Mouse (Mus musculus): ENCODE results near the gene 5730522E02Rik.

Gene 5730522E02Rik

DNA sequence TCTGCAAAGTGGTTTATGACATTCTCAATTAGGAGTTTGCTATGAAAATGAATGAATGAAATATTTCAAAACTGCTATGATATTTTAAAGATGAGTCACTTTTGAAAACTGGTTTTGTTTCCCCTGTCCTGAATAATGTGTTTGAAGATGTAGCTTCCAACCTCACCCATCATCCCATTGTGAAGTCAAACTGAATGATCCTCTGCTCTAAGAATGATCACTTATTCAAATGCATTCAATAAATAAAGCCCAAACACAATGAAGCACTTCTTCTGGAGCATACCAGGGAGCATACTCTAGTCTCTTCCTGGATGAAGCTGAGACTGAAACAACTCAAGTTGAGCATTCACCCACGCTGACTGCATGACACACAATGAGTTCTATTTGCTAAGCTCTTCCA lies 438.3 kb downstream of the 5730522E02Rik start:
- DNase-seq, result no peak

DNA sequence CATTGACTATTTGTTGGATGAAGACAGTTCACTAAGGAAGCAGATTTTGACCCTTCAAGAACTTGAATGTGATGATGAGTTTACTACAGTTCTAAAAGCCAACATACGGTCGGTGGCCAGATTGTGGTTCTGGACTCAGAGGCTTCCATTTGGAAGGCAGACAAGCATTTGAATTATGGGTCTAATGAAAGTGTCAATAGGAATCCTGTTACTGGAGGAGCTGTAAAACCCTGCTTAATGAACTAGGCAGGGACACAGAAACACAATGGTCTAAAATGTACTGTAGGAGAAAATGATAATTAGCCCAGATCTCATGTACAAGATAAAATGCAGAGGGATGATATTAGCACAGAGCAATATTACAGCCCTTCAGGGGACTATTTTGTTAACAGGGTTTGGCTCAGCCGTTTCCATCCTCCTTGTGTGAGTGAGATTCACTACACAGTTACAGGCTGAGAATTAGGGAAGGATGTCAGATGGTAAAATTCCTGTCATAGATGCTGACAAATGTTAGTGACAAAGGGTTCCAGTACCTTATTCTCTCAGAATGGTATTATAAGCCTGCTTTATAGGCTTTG lies 439.5 kb downstream of the 5730522E02Rik start:
- DNase-seq, result no peak

DNA sequence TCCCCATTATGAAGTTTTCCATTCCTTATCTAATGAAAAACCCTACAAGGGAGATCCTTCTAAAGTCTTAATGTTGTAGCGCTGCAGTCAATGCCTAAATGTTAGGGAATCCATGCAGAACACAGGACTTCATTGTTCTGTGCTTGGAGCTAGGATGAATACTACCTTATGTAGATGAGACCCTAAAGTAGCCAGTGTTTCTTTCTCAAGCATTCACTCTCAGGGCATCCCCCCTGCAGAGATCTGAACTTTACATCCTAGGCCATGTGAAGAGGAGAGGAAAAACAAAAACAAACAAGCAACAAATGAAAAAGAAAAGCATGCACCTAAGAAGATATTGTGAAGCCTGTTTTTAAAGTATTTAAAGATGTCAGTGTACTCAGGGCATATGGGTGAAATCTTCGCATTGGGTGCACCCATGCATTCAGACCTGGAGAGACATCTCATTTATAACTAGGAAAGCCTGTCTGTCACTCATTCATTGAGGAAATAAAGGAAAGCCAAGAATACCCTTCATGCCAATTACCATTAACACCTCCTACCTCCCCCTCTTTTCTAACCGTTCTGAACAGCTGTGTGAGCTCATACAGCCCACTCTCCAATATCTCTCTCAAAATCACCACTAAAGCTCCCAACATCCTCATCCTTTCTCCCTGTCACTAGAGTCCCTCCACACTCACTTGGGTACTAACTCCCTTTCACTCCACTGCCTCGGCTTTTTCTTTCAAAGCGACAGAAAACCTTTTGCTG lies 442.8 kb downstream of the 5730522E02Rik start:
- DNase-seq, result no peak

DNA sequence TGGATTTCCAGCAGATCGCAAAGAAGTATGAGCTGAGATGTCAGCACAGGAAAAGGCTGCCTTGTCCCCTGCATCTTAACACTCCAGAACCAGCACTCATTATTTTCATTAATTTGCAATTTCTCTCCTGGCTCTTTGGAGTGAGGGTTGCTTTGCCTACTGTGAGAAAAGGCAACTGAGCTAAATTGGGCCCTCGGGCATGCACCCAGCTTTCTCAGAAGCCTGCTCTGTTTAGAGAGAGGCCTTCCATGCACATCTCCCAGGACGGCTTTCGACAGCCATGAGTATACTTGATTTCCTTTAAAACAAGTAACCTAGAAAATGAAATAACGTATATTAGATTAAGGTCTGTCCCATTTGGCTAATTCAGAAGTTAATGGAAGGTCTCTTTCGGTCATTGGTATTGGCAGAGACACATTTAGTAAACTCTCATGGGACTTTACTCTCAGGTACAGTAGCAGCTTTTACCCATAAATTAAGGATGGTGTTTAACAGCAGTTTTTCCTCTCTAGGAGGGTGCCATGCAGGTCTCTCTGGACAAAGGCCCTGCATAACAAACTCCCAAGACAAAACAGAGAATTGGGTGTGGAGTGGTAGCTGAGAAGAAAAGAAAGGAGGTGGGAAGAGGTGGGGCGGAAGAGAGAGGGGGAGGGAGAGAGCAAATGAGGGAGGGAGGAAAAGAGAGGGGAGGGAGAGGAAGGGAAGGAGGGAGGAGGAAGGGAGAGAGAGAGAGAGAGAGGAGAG lies 457.2 kb downstream of the 5730522E02Rik start:
- no peak for DNase-seq

DNA sequence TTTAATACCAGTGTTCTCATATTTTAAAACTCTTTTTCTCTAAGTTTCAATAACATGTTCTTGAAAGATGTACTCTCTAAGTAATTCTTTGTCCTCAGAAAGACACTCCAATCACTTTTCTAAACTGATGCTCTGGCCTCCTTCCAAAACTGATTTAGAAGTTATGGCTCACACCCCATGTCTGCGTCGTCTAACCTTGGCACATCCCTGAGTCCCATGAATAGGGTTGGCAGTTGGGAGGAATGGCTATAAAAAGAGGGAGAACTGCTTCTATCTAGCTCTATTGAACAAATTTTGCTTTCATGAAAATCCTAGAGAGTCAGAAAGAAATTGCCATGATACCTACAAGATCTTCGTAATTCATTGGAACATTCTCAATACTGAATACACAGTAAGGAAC lies 458.1 kb downstream of the 5730522E02Rik start:
- no peak for DNase-seq

DNA sequence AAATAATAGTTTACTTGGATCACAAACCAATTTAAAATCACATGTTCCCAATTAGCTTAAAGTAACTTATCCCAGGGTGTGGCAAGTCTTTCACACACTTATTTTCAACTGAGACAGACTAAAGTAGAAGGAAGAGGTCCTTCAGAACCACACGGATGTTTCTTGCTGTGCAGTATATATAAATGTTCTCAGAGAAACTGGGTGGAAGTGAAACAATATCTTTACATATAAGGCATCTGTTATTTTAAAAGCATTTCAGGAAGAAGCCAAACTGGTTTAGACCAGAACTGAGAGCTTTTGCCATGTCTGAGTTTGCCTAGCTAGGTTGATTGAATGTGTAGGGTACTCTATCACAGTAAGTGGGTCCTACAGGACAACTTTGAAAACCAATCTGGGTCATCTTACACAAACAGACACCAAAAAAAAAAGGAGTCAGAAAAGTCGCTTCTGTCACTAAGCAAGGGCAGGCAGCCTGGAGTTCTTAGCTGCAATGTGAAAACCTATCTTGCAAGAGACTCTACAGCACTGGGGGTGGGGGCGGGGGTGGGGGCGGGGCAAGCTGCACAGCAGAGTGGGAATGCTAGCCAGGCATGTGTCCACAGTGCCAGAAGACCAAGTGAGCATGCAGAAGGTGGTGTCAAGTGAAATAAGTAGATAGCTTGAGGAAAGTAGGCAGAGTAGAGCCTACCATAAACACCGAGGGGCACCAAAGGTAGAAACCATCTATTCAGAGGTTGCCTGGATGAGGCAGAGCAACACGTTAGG lies 463.3 kb downstream of the 5730522E02Rik start:
- no peak for DNase-seq

DNA sequence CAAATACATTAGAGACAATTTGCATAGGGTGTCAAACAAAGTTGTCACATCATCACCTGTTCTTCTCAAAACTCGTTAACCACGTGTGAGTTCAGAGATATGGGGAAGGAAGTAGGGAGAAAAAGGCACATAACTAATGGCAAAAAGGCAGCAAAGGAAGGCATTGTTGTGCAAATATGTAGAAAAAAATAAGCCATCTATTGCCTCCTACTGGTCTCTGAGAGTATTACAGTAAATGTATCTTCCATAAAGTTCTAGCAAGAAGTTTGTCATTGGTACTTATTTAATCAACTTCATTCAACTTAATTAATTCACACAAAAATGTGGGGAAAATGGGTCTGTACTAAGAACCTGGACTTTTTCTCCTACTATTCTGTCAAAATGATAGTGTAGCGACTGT lies 466.9 kb downstream of the 5730522E02Rik start:
- DNase-seq, result no peak

DNA sequence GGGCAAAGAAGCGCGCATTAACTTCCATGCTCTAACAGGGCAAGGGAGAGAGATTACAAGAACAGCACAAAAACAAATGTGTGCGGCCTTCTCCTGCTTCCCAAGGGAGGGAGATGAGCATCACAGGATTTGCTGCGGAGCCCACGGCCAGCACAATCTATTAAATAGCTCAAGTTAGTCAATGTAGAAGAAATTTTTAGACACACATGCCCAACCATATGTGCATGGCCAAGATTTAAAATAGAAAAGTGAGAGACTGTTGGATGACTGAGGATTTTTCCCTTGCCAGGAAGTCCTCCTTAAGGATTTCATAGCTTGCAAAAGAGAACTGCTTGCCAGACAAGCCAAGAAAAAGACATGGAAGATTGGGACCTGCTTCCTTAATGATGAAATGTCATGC lies 473.3 kb downstream of the 5730522E02Rik start:
- DNase-seq, result no peak

DNA sequence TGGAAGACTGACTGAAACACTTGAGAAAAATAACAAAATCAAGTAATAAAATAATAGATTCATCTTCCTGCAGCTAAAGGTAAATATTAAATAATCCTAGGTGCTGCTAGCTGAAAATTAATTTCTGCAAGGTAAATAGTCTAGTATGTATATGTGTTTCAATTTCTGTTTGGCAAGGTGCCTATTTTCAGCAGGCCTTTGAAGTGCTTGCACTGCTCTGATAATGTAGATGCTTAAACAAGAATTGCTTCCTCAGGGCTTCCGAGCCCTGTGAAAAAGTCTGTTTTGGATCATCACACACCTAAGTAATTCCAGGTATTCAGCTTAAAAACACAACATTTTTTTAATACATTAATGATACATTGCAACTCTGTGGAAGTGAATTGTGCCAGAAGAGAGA lies 481.1 kb downstream of the 5730522E02Rik start:
- no peak for DNase-seq

DNA sequence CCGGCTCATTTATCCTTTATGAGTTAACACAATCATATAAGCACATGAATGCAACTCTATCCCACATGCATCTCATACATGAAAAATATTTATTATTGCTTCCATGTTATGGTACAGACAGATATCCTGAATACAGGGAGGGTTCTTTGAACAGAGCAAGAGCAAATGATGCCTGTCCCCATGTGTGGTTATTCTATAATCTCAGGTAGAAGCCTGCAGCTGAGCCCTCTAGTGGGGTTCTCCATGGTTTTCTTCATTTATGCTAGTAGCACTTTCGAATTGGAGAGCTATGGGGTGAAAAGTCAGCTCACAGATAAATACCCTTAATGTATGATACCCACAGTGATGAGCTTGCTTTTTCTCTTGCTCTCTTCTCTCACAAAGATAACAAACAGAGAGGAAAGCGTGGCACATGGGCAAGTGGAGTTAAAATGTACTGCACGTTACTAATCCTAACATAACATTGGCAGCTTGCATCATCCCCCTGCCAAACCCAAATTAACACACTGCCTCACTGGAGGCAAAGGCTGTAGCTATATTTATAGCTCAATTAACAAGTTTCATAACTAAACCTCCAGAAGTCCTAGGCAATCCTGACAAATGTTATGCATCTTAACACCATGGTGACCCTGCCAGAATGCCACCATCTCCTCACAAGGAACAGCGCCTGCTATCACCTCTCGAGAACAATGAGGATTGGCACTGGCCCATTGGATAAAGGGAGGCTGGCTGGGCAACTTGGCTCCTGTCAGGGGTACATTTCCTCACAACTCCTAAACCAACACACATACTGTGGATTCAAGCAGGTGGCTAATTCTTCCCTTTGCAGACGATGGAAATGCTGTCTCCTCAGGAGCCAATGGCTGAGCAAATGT lies 494.9 kb downstream of the 5730522E02Rik start:
- no peak for DNase-seq

DNA sequence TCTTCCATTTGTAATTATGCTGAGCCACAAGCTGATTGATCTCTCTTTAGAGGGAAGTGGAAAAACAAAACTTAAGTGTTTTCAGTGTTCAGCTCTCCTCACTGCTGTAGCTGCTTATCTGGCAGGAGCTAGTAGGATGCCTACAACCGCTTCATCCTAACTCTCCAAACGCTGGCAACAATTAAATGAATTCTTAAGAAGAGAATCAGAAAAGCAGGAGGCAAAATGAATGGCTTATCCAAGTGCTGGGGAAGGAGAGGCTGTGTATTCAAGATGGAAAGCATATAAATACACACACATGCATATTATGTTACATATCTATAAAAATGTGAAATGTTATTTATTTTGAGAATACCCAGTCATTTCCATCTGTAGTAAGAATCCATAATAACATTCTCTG lies 500.0 kb downstream of the 5730522E02Rik start:
- DNase-seq, result no peak

DNA sequence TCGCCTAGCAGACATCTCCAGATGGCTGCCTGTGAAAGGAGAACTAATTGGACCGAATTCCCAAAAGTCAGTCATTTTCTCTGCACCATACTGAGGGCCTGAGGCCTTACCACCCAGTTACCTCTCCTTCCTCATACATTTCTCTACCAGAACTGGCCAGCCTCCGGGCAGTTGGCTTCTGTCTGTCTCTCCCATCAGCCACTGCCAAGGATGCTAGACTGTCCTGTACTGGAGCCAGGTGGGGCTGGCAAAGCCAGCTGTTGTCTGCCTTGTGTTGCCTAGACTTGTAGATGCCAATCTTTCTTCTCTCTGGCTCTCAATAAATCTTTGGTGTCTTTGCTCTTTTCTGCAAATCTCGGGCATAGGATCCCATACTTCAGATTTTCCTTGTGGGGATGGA lies 500.7 kb downstream of the 5730522E02Rik start:
- DNase-seq, result no peak

DNA sequence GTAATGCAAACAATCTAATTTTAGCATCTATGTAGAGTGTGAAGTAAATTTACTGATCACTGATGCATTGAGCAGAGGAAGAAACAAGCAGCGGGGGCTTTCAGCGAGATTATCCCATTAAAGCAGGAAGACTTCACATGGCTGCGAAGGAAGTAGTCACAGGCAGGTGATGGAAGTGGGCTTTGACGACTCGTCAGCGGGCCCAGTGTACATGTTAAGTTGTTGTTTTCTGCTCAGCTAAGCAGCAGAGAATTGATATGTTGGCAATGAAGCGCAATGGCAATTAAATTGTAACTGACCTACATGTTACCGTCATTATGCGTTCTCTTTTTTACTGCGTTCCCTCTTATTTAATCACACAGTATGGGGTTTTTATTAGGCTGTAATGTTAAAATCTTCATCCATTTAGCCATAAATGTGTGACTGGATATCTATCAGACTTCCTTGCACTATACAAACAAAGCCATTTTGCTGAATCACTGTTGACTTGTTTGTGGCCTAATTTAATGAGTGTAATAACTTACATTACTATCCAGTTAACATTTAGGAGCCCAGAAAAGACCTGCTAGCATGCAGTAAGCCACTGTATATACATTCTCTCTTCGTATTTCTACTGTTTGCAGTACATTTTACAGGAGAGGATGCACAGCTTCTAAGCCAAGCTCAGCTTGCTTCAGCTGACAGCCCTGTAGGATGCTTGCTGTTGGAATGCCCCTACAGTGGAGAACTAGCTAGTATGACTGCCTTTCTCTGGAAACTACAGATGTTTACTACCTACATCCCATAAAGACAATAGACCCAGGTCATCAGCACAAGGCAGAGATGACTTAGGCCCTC lies 506.0 kb downstream of the 5730522E02Rik start:
- DNase-seq, result no peak

DNA sequence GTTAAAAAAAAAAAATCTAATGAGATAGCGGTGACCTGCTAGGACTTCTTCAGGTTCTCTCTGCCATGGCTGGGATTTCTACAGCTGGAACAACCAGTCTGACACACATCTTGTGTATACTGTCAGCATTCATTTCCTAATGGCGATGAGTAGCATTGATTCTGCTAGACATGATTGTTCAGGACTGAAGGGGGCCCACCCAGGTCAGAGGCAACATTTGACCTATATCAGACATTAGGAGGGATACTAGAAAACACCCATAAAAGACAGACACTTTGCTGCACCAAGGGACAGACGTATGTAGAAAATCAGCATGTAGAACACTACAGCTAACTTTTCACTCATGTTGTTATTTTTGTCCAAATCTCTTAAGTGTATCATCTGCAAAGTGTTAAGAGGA lies 507.8 kb downstream of the 5730522E02Rik start:
- DNase-seq, result no peak

DNA sequence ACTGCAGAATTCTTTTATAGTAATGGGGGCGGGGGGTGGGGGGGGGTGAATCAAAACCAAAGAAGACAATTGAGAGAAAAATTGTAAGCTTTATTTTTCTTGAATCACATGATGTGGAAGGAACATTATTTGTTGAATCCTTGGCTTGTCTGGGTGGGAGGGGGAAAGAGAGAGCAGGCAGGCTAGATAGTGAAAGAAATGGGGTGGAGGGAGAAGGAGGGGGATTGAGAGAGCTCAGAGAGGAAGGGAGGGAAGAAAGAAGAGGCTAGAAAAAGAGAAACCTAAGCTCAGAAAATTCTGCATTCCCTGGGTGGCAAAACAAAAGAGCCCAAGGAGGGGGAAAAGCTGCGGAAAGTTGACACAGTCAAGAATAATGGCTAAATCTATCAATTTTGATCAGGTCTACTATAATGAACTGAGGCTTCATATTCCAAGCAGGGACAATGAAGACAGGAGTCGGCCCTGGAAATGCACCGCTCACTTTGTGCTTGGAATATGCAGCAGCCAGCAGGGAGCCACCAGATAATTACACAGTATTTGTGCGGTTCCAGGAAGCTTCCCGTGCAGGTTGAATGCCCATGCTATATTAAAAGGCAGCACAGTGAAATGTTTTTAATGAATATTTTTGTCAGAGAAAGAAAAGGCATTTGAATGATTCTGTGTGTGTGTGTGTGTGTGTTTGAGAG lies 512.9 kb downstream of the 5730522E02Rik start:
- DNase-seq, result no peak

DNA sequence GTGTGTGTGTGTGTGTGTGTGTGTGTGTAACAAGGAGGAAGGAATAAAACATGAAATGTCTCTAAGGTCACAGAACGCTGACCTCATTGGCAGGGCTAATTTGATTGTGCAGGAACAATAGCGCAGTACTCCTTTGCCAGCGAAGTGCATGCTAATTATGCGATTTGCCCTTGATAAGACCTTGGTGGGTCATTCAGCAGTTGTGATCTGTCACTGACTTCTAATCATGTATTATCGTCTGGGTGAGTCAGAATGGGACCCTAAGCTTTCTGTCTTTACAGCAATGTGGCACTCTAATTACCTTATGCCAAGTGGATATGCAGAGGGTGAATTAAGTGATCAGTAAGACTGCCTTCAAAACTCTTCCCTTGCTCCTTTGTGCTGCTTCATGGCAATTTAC lies 514.4 kb downstream of the 5730522E02Rik start:
- no peak for DNase-seq

DNA sequence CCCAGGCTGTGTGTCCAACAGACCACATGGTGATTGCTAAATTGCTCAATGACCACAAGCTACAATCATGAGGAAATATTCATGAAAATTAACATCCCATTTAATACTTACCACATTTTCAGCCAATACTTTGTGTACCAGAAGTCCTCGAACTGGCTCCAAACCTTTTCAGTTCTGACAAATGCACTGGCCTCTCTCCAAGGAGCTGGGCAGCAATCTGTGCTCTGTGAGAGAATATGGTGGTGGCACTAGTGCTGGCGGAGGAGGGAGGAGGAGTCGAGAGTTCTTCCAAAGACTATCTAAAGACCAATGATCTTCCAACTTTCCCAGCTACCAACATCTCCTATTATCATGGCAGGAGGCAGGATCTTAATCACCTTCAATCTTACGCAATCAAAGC lies 525.8 kb downstream of the 5730522E02Rik start:
- DNase-seq, result no peak

DNA sequence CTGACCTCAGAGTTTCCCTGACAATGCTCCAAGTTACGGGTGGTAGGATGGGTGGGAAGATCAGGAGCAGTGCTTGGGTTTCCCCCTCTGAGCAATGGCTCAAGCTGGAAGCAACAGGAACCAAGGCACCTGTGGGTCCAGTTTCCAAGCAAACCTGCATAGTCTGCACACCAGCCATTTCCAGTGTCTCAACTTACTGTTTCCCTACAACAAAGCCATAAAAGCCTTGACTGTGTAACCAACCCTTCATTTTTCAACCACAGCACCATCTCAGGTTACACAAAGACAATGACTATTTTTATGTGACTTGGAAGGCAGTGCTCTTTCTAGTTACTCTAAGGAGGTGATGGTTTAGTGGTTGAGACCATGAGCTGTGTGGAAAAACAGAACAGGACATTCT lies 530.7 kb downstream of the 5730522E02Rik start:
- DNase-seq, result no peak

DNA sequence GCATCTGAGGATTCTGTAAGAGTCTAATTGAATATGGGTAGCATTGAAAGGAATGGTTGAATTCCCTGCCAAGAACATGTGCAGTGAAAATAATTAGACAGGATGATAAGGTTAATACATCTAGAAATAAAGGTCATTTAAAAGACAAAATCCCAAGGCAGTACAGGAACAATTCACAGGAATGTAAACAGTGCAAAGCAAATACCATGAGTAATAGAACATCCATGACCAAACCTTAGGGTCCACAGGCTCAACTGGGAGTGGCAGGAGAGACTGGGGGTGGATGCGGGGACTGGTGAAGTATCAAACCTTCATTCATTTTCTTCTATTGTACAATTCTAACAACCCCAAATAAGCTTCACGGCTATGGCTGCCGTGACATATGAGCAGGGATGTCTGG lies 536.4 kb downstream of the 5730522E02Rik start:
- no peak for DNase-seq

DNA sequence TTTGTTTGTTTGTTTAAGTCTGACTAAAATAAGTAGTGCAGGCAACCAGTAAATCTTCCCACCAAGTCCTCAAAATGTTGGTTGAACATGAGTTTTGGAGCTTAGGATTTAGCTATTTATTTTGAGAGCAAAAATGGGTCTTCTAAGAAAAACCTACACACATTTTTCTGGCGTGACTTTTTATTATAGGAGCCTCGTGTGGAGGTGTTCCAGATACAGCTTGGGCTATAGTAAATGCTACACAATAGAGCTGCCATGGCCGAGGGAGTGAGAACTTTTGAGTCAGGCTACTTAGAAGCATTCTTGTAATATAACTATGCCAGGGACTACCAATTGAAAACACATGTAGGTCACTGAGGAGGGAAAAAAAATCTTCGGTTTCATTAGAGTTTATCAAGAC lies 540.5 kb downstream of the 5730522E02Rik start:
- DNase-seq, result no peak

DNA sequence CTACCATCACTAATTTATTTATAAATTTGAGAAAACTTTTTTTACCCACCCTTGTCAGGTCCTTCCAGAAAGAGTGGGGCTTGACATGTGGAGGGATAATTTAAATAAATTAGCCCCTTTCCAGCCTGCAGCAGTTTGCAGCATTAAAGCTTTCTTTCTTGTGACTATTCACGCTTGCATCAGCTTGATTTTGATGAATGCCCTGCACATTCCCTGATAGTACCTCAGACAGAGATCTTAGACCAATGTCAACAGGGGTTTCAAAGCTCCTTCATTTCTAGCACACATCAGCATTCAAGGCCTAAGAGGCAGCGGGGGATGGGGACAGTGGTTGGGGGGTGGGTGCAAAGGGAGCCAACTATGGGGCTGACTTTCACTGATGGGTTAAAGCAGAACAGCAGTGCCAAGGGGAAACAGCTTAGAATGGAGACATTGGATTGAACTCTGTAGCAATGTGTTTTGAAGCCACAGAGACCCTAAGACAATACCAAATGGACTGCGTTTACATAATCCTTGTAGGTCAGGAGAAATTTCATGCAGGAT lies 545.9 kb downstream of the 5730522E02Rik start:
- no peak for DNase-seq
